Mouse (Mus musculus): ENCODE results near the gene Senp3.
A peak's percentile ranks its signal among the peaks of the same experiment; 100 is the strongest.
"Not testable (repeated sequence)": the region's sequence is repeated elsewhere in the genome, so short reads cannot be mapped to it uniquely, and the experiment has no call there.

Senp3 gene

GRCm38 (mm10) chr11:69703814-69704612 lies 22.1 kb upstream of the Senp3 start:
- DNase-seq (ENCODE audit: low spot score) = no peak

GRCm38 (mm10) chr11:69703381-69703780 lies 21.5 kb upstream of the Senp3 start:
- not testable (repeated sequence) for DNase-seq (ENCODE audit: low spot score)

- DNase-seq (ENCODE audit: low spot score) = not testable (repeated sequence)
These were observed 21.0 kb upstream of the Senp3 start for GRCm38 (mm10) chr11:69702886-69703285.

GRCm38 (mm10) chr11:69699595-69699994 lies 17.7 kb upstream of the Senp3 start:
- no peak for DNase-seq (ENCODE audit: low spot score)

- DNase-seq (ENCODE audit: low spot score) = no peak
These were observed 16.7 kb upstream of the Senp3 start for GRCm38 (mm10) chr11:69698574-69698973.

GRCm38 (mm10) chr11:69697396-69697795 lies 15.5 kb upstream of the Senp3 start:
- no peak for DNase-seq (ENCODE audit: low spot score)

GRCm38 (mm10) chr11:69695361-69696181 lies 13.7 kb upstream of the Senp3 start, which contains the start of the genes Tnfsf12 and Tnfsfm13:
Tnfsf12 (minus strand) TSS chr11:69695849.
Tnfsfm13 (minus strand) TSS chr11:69696098.
- no peak for DNase-seq (ENCODE audit: low spot score)

- no peak for DNase-seq (ENCODE audit: low spot score)
These were observed 13.1 kb upstream of the Senp3 start for GRCm38 (mm10) chr11:69695046-69695360.

- DNase-seq (ENCODE audit: low spot score) = no peak
These were observed 11.6 kb upstream of the Senp3 start for GRCm38 (mm10) chr11:69693421-69693965.

GRCm38 (mm10) chr11:69692863-69693262 lies 11.0 kb upstream of the Senp3 start:
- no peak for DNase-seq (ENCODE audit: low spot score)

- no peak for DNase-seq (ENCODE audit: low spot score)
These were observed 10.4 kb upstream of the Senp3 start for GRCm38 (mm10) chr11:69692196-69692811.

GRCm38 (mm10) chr11:69689891-69690290 lies 8.0 kb upstream of the Senp3 start:
- DNase-seq (ENCODE audit: low spot score) = no peak

GRCm38 (mm10) chr11:69687061-69687460 lies 5.2 kb upstream of the Senp3 start:
- no peak for DNase-seq (ENCODE audit: low spot score)

GRCm38 (mm10) chr11:69686377-69686776 lies 4.5 kb upstream of the Senp3 start:
- DNase-seq (ENCODE audit: low spot score) = no peak

GRCm38 (mm10) chr11:69685526-69686148 lies 3.8 kb upstream of the Senp3 start, which contains the start of gene Tnfsf13:
Tnfsf13 (minus strand) TSS chr11:69685784.
- no peak for DNase-seq (ENCODE audit: low spot score)

- no peak for DNase-seq (ENCODE audit: low spot score)
These were observed 3.1 kb upstream of the Senp3 start for GRCm38 (mm10) chr11:69684936-69685335.

- no peak for DNase-seq (ENCODE audit: low spot score)
These were observed 2.4 kb upstream of the Senp3 start for GRCm38 (mm10) chr11:69684128-69684745.

- DNase-seq (ENCODE audit: low spot score) = no peak
These were observed 1.7 kb upstream of the Senp3 start for GRCm38 (mm10) chr11:69683576-69683975.

GRCm38 (mm10) chr11:69682840-69683533 lies 1.1 kb upstream of the Senp3 start:
- DNase-seq (ENCODE audit: low spot score) = peak; percentile 90

GRCm38 (mm10) chr11:69682209-69682839 lies 440 bp upstream of the Senp3 start:
- DNase-seq (ENCODE audit: low spot score) = no peak
